Mouse (Mus musculus) stomach, postnatal 0 days (tissue): ENCODE data around the gene Hsd3b6.

ENCODE experiments used
- CTCF ChIP-seq: IDR thresholded peaks from 2 replicates; pipeline ENCODE4 v1.5.1; 2016; ENCODE audit warnings: antibody characterized with exemption, low read depth, mild to moderate bottlenecking, moderate library complexity
- EP300 ChIP-seq: optimal IDR thresholded peaks from 2 replicates; pipeline ENCODE3; 2016; ENCODE audit warnings: antibody characterized with exemption

DNA sequence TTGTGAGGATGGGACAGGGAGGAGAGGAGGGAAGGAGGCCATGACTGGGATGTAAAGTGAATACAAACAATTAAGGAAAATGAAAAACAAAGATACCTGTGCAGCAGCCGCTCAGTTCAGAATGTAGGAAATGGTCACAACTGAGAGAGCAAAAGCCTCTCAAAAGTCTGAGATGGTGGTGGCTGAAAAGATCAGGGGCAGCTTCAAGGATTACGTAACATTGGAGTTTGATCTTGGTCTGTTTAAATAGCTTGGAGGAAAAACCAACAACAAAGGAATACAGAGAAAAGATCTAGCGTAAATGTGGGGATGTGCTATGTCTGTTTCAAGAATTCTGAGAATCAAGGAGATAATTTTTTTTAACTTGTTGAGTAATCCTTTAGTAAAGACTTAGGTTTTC lies 45.3 kb upstream of the Hsd3b6 start, which contains the start of gene Hsd3b1:
- TF ChIP-seq CTCF (no peak), EP300 (no peak)
